Mouse (Mus musculus) MEL (cell line): ENCODE results near the gene Tln2. TPM values are rescaled to one million over a fixed set of nuclear protein-coding genes. Genes with fewer than 3 reads are reported as not detected.

Source experiments
- DNase-seq: peaks from one replicate; pipeline ENCODE4 v3.0.0; 2011; ENCODE audit warnings: low read depth, low spot score
- H3K27ac ChIP-seq: 2 replicates; pipeline ENCODE4 v1.5.1; 2012; ENCODE audit warnings: low read depth, mild to moderate bottlenecking, control low read depth, low read length, moderate library complexity; ENCODE audit not compliant: control insufficient read depth
- H3K27me3 ChIP-seq, 2 experiments: fragments of 150-350 bp in 1 of 2; sonication (generic) in 1 of 2; 2 replicates each; pipeline ENCODE4 v1.6.1; 2012; ENCODE audit warnings: low read length in 2 of 2, mild to moderate bottlenecking in 2 of 2, improper control_type of control experiment in 1 of 2, moderate library complexity in 1 of 2; ENCODE audit not compliant: insufficient read depth in 2 of 2, control insufficient read depth in 1 of 2
- H3K36me3 ChIP-seq, 2 experiments: 2 replicates each; pipeline ENCODE4 v1.6.1; 2012 to 2014; ENCODE audit warnings: low read length in 2 of 2, improper control_type of control experiment in 1 of 2, inconsistent platforms in 1 of 2, mild to moderate bottlenecking in 1 of 2; ENCODE audit not compliant: insufficient read depth in 2 of 2, control insufficient read depth in 1 of 2
- H3K4me1 ChIP-seq, 2 experiments: fragments of 150-350 bp in 1 of 2; sonication (generic) in 1 of 2; 2 replicates each; pipeline ENCODE4 v1.6.1; 2012; ENCODE audit warnings: low read length in 2 of 2, improper control_type of control experiment in 1 of 2, mild to moderate bottlenecking in 1 of 2; ENCODE audit not compliant: insufficient read depth in 2 of 2, control insufficient read depth in 1 of 2
- H3K4me3 ChIP-seq, 2 experiments: fragments of 150-350 bp in 1 of 2; sonication (generic) in 1 of 2; 2 replicates each; pipeline ENCODE4 v1.5.1; 2012; ENCODE audit warnings: low read depth in 2 of 2, low read length in 2 of 2, mild to moderate bottlenecking in 2 of 2, moderate library complexity in 2 of 2, control low read depth in 1 of 2, improper control_type of control experiment in 1 of 2; ENCODE audit not compliant: control insufficient read depth in 1 of 2, insufficient read depth in 1 of 2
- H3K79me2 ChIP-seq: 2 replicates; pipeline ENCODE4 v1.6.1; 2012; ENCODE audit warnings: mild to moderate bottlenecking, low read length, moderate library complexity; ENCODE audit not compliant: control insufficient read depth, poor library complexity, insufficient read depth
- H3K9ac ChIP-seq: 2 replicates; pipeline ENCODE4 v1.6.1; 2012; ENCODE audit warnings: low read depth, mild to moderate bottlenecking, control low read depth, low read length, moderate library complexity; ENCODE audit not compliant: control insufficient read depth, poor library complexity, severe bottlenecking
- H3K9me3 ChIP-seq: fragments of 150-350 bp; sonication (generic); replicated peaks from 2 replicates; pipeline ENCODE4 v1.6.1; 2012; ENCODE audit warnings: mild to moderate bottlenecking, low read length, improper control_type of control experiment, moderate library complexity; ENCODE audit not compliant: insufficient read depth
- BHLHE40 ChIP-seq: IDR thresholded peaks from 2 replicates; pipeline ENCODE4 v1.6.1; 2012; ENCODE audit warnings: low read depth, mild to moderate bottlenecking, inconsistent platforms, low read length, improper control_type of control experiment, borderline replicate concordance
- CHD1 ChIP-seq: IDR thresholded peaks from 2 replicates; pipeline ENCODE4 v1.6.1; 2012; ENCODE audit warnings: low read depth, mild to moderate bottlenecking, inconsistent platforms, low read length, improper control_type of control experiment
- E2F4 ChIP-seq: IDR thresholded peaks from 2 replicates; pipeline ENCODE4 v1.6.1; 2011; ENCODE audit warnings: low read depth, low read length, improper control_type of control experiment, borderline replicate concordance
- ETS1 ChIP-seq: IDR thresholded peaks from 2 replicates; pipeline ENCODE4 v1.6.1; 2012; ENCODE audit warnings: low read depth, mild to moderate bottlenecking, inconsistent platforms, low read length, improper control_type of control experiment, moderate library complexity
- GABPA ChIP-seq: IDR thresholded peaks from 2 replicates; pipeline ENCODE4 v1.6.1; 2012; ENCODE audit warnings: low read depth, mild to moderate bottlenecking, inconsistent platforms, low read length, improper control_type of control experiment, moderate library complexity
- GATA1 ChIP-seq: IDR thresholded peaks from 2 replicates; pipeline ENCODE4 v1.6.1; 2011; ENCODE audit warnings: low read depth, low read length, improper control_type of control experiment
- HCFC1 ChIP-seq: IDR thresholded peaks from 2 replicates; pipeline ENCODE4 v1.6.1; 2012; ENCODE audit warnings: low read depth, mild to moderate bottlenecking, inconsistent platforms, low read length, improper control_type of control experiment, moderate library complexity
- JUND ChIP-seq: IDR thresholded peaks from 2 replicates; pipeline ENCODE4 v1.6.1; 2011; ENCODE audit warnings: low read depth, mild to moderate bottlenecking, improper control_type of control experiment, low read length
- MAX ChIP-seq: IDR thresholded peaks from 2 replicates; pipeline ENCODE4 v1.6.1; 2011; ENCODE audit warnings: low read length, improper control_type of control experiment
- MXI1 ChIP-seq: IDR thresholded peaks from 2 replicates; pipeline ENCODE4 v1.6.1; 2011; ENCODE audit warnings: mild to moderate bottlenecking, low read depth, low read length, improper control_type of control experiment
- MYC ChIP-seq: IDR thresholded peaks from 2 replicates; pipeline ENCODE4 v1.6.1; 2011; ENCODE audit warnings: low read depth, mild to moderate bottlenecking, low read length, improper control_type of control experiment, moderate library complexity
- NELFE ChIP-seq: IDR thresholded peaks from 2 replicates; pipeline ENCODE4 v1.6.1; 2011; ENCODE audit warnings: low read depth, low read length, improper control_type of control experiment
- POLR2A ChIP-seq, 2 experiments: IDR thresholded peaks; 2 replicates each; pipeline ENCODE4 v1.6.1; 2011 to 2012; ENCODE audit warnings: low read length in 2 of 2, mild to moderate bottlenecking in 2 of 2, control low read depth in 1 of 2, improper control_type of control experiment in 1 of 2, low read depth in 1 of 2, moderate library complexity in 1 of 2; ENCODE audit not compliant: control insufficient read depth in 1 of 2, insufficient read depth in 1 of 2, poor library complexity in 1 of 2
- POLR2AphosphoS2 ChIP-seq: IDR thresholded peaks from 2 replicates; pipeline ENCODE4 v1.6.1; 2011; ENCODE audit warnings: low read length, improper control_type of control experiment
- POLR2AphosphoS5 ChIP-seq: IDR thresholded peaks from 2 replicates; pipeline ENCODE4 v1.6.1; 2012; ENCODE audit warnings: low read depth, borderline replicate concordance, mild to moderate bottlenecking, inconsistent platforms, low read length, moderate library complexity, mixed read lengths
- RAD21 ChIP-seq: IDR thresholded peaks from 2 replicates; pipeline ENCODE4 v1.6.1; 2011; ENCODE audit warnings: mild to moderate bottlenecking, low read depth, low read length, improper control_type of control experiment
- RCOR1 ChIP-seq: IDR thresholded peaks from 2 replicates; pipeline ENCODE4 v1.6.1; 2012; ENCODE audit warnings: low read depth, mild to moderate bottlenecking, inconsistent platforms, low read length, improper control_type of control experiment
- SIN3A ChIP-seq: IDR thresholded peaks from 2 replicates; pipeline ENCODE4 v1.6.1; 2012; ENCODE audit warnings: low read length, improper control_type of control experiment, inconsistent platforms
- SMC3 ChIP-seq: IDR thresholded peaks from 2 replicates; pipeline ENCODE4 v1.6.1; 2011; ENCODE audit warnings: low read depth, low read length, improper control_type of control experiment
- TBP ChIP-seq: IDR thresholded peaks from 2 replicates; pipeline ENCODE4 v1.8.0; 2011; ENCODE audit warnings: low read depth, low read length, improper control_type of control experiment
- ZKSCAN1 ChIP-seq: IDR thresholded peaks from 2 replicates; pipeline ENCODE4 v1.6.1; 2012; ENCODE audit warnings: low read depth, mild to moderate bottlenecking, inconsistent platforms, low read length, improper control_type of control experiment, moderate library complexity
- ZMIZ1 ChIP-seq: IDR thresholded peaks from 2 replicates; pipeline ENCODE4 v1.6.1; 2012; ENCODE audit warnings: low read depth, mild to moderate bottlenecking, inconsistent platforms, low read length, improper control_type of control experiment, moderate library complexity
- ZNF384 ChIP-seq: IDR thresholded peaks from 2 replicates; pipeline ENCODE4 v1.6.1; 2012; ENCODE audit warnings: low read depth, mild to moderate bottlenecking, inconsistent platforms, low read length, improper control_type of control experiment
- polyA plus RNA-seq, 2 experiments: library from polyadenylated mRNA; stranded (reverse) in 1 of 2; unstranded in 1 of 2; fragments of >175 nt in 1 of 2; fragments of >200 nt in 1 of 2; gene quantifications; 2 replicates each; pipeline versions ENCODE4 v1.2.1 to v1.2.4; 2012; ENCODE audit warnings: low replicate concordance in 2 of 2, low read depth in 1 of 2; ENCODE audit not compliant: insufficient read length in 2 of 2, insufficient read depth in 1 of 2, missing spikeins in 1 of 2
- total RNA-seq: library from RNA; depleted of rRNA; stranded (reverse); fragments of 300-350 nt; gene quantifications from 2 replicates; pipeline ENCODE4 v1.2.3, GENCODE M21; 2012

Tln2 gene
- total and polyA plus RNA-seq, 3 experiments: not detected

GRCm38 (mm10) chr9:67546650-67547049 lies 12.9 kb downstream of the Tln2 start:
- TF ChIP-seq SMC3 (no peak), HCFC1 (no peak), GABPA (no peak), POLR2A (IDR thresholded peaks at IDR 0.05; ENCODE audit: control insufficient read depth in 1 of 2, insufficient read depth in 1 of 2, low read depth in 1 of 2, low read length in 2 of 2, poor library complexity in 1 of 2) (no peak), GATA1 (no peak), JUND (no peak), E2F4 (no peak), CHD1 (no peak), POLR2AphosphoS2 (no peak), RCOR1 (no peak), RAD21 (no peak), SIN3A (no peak), MXI1 (no peak), ZNF384 (no peak), ZKSCAN1 (no peak), POLR2AphosphoS5 (no peak), TBP (no peak)
- no peak overlapping the region for H3K27ac ChIP-seq
- H3K36me3 ChIP-seq: no peaks in the 10 kb centered on the region
- H3K27me3 ChIP-seq: no peaks in the 10 kb centered on the region
- H3K9ac ChIP-seq: no peak overlapping the region
- H3K4me3 ChIP-seq: no peak overlapping the region
- no peaks in the 10 kb centered on the region for H3K79me2 ChIP-seq
- H3K9me3 ChIP-seq: no peaks in the 10 kb centered on the region
- DNase-seq: no peak
- no peaks in the 10 kb centered on the region for H3K4me1 ChIP-seq

- no peak for TF ChIP-seq ZNF384
- no peak for DNase-seq
- H3K27me3 ChIP-seq: no peaks in the 10 kb centered on the region
- no peaks in the 10 kb centered on the region for H3K4me1 ChIP-seq
- no peaks in the 10 kb centered on the region for H3K36me3 ChIP-seq
- H3K9ac ChIP-seq: no peak overlapping the region
- no peak overlapping the region for H3K4me3 ChIP-seq
- H3K27ac ChIP-seq: no peak overlapping the region
- no peaks in the 10 kb centered on the region for H3K79me2 ChIP-seq
- no peaks in the 10 kb centered on the region for H3K9me3 ChIP-seq
Measured at GRCm38 (mm10) chr9:67545794-67546193, 13.7 kb downstream of the Tln2 start.

GRCm38 (mm10) chr9:67544783-67545182 lies 14.7 kb downstream of the Tln2 start:
- Histone ChIP-seq H3K27ac (no peak overlapping the region), H3K4me3 (no peak overlapping the region), H3K9ac (no peak overlapping the region)

More at GRCm38 (mm10) chr9:67544783-67545182, 14.7 kb downstream of the Tln2 start:
- no peaks in the 10 kb centered on the region for H3K79me2 ChIP-seq
- no peaks in the 10 kb centered on the region for H3K27me3 ChIP-seq
- no peak for DNase-seq
- H3K9me3 ChIP-seq: no peaks in the 10 kb centered on the region
- TF ChIP-seq TBP: no peak
- TF ChIP-seq POLR2A (IDR thresholded peaks at IDR 0.05; ENCODE audit: control insufficient read depth in 1 of 2, insufficient read depth in 1 of 2, low read depth in 1 of 2, low read length in 2 of 2, poor library complexity in 1 of 2): no peak
- no peak for TF ChIP-seq SMC3
- no peak for TF ChIP-seq MYC
- no peak for TF ChIP-seq NELFE
- TF ChIP-seq ZMIZ1: no peak
- TF ChIP-seq ETS1: no peak
- no peak for TF ChIP-seq CHD1
- no peak for TF ChIP-seq GABPA
- TF ChIP-seq SIN3A: no peak
- no peak for TF ChIP-seq POLR2AphosphoS2
- TF ChIP-seq BHLHE40: no peak
- TF ChIP-seq ZNF384: no peak
- no peak for TF ChIP-seq MAX
- H3K36me3 ChIP-seq: no peaks in the 10 kb centered on the region
- H3K4me1 ChIP-seq: no peaks in the 10 kb centered on the region
